Mouse (Mus musculus): ENCODE data around the gene G0s2. TPM values are rescaled to one million over a fixed set of nuclear protein-coding genes. Genes with fewer than 3 reads are reported as not detected.
"Not testable (repeated sequence)": the region's sequence is repeated elsewhere in the genome, so short reads cannot be mapped to it uniquely, and the experiment has no call there.

G0s2 gene
- polyA plus RNA-seq, 1 experiment: 36.0 TPM

- TF ChIP-seq POLR2A (IDR thresholded peaks at IDR 0.05; ENCODE audit: borderline replicate concordance, insufficient read depth, low read length) (no peak), CTCF (IDR thresholded peaks at IDR 0.05; ENCODE audit: borderline replicate concordance, insufficient read depth, low read depth, low read length) (no peak)
- Histone ChIP-seq H3K27ac (ENCODE audit: insufficient read depth, low read length) (no peak overlapping the region), H3K4me1 (ENCODE audit: control insufficient read depth, insufficient read depth, low read length) (no peaks in the 10 kb centered on the region), H3K27me3 (ENCODE audit: control insufficient read depth, insufficient read depth, low read length) (no peaks in the 10 kb centered on the region), H3K4me3 (replicated peaks; ENCODE audit: insufficient read depth, low read depth, low read length) (no peak overlapping the region)
- DNase-seq: no peak
- 90% methylated on average over 2 of the region's 2 CpGs for WGBS
These were observed 14.6 kb upstream of the G0s2 start for GRCm38 (mm10) chr1:193287578-193287977.

GRCm38 (mm10) chr1:193285766-193286325, 12.8 kb upstream of the G0s2 start:
- not testable (repeated sequence) for H3K4me1 ChIP-seq (ENCODE audit: control insufficient read depth, insufficient read depth, low read length); DNase-seq; H3K27me3 ChIP-seq (ENCODE audit: control insufficient read depth, insufficient read depth, low read length); H3K27ac ChIP-seq (ENCODE audit: insufficient read depth, low read length); H3K4me3 ChIP-seq (replicated peaks; ENCODE audit: insufficient read depth, low read depth, low read length)
- WGBS: 98% methylated on average over 3 of the region's 3 CpGs

- TF ChIP-seq POLR2A (IDR thresholded peaks at IDR 0.05; ENCODE audit: borderline replicate concordance, insufficient read depth, low read length): no peak
- no peak for TF ChIP-seq CTCF (IDR thresholded peaks at IDR 0.05; ENCODE audit: borderline replicate concordance, insufficient read depth, low read depth, low read length)
- WGBS: 84% methylated on average over 7 of the region's 7 CpGs
- H3K27ac ChIP-seq (ENCODE audit: insufficient read depth, low read length): no peak overlapping the region
These were observed 11.3 kb upstream of the G0s2 start for GRCm38 (mm10) chr1:193284228-193284779.

GRCm38 (mm10) chr1:193281344-193281743, 8.3 kb upstream of the G0s2 start:
- Histone ChIP-seq H3K4me3 (replicated peaks; ENCODE audit: insufficient read depth, low read depth, low read length) (no peak overlapping the region), H3K27me3 (ENCODE audit: control insufficient read depth, insufficient read depth, low read length) (no peaks in the 10 kb centered on the region), H3K27ac (ENCODE audit: insufficient read depth, low read length) (no peak overlapping the region), H3K4me1 (ENCODE audit: control insufficient read depth, insufficient read depth, low read length) (no peaks in the 10 kb centered on the region)
- TF ChIP-seq CTCF (IDR thresholded peaks at IDR 0.05; ENCODE audit: borderline replicate concordance, insufficient read depth, low read depth, low read length) (no peak), POLR2A (IDR thresholded peaks at IDR 0.05; ENCODE audit: borderline replicate concordance, insufficient read depth, low read length) (no peak)
- whole genome bisulfite sequencing: 96% methylated on average over 2 of the region's 2 CpGs
- DNase-seq: no peak

More at GRCm38 (mm10) chr1:193284228-193284779, 11.3 kb upstream of the G0s2 start:
- no peak for DNase-seq
- Histone ChIP-seq H3K4me3 (replicated peaks; ENCODE audit: insufficient read depth, low read depth, low read length) (no peak overlapping the region), H3K4me1 (ENCODE audit: control insufficient read depth, insufficient read depth, low read length) (no peaks in the 10 kb centered on the region), H3K27me3 (ENCODE audit: control insufficient read depth, insufficient read depth, low read length) (no peaks in the 10 kb centered on the region)

DNA sequence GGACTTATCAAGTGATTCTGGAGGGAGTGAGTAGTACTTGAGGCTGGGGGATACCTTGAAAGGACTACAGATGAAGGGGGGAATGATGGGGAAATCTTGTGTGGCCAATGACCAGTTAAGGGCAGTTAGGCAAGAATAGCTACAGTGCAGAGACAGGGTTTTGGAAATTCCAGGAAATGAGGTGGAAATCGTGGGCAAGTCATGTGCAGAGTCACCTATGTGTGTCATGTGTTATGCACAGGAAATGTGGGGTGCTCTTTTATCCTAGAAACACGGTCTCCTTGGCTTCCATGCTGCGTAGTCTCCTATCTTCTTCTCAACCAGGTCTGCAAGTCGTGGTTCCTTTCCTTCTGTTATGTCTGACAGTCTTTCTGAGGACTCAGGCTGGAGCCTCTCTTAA, 6.5 kb upstream of the G0s2 start:
- WGBS: 92% methylated on average over 4 of the region's 4 CpGs
- H3K4me1 ChIP-seq (ENCODE audit: control insufficient read depth, insufficient read depth, low read length): no peaks in the 10 kb centered on the region
- no peak for DNase-seq
- no peaks in the 10 kb centered on the region for H3K27me3 ChIP-seq (ENCODE audit: control insufficient read depth, insufficient read depth, low read length)
- H3K27ac ChIP-seq (ENCODE audit: insufficient read depth, low read length): no peak overlapping the region
- H3K4me3 ChIP-seq (replicated peaks; ENCODE audit: insufficient read depth, low read depth, low read length): no peak overlapping the region
- TF ChIP-seq CTCF (IDR thresholded peaks at IDR 0.05; ENCODE audit: borderline replicate concordance, insufficient read depth, low read depth, low read length) (no peak), POLR2A (IDR thresholded peaks at IDR 0.05; ENCODE audit: borderline replicate concordance, insufficient read depth, low read length) (no peak)

DNA sequence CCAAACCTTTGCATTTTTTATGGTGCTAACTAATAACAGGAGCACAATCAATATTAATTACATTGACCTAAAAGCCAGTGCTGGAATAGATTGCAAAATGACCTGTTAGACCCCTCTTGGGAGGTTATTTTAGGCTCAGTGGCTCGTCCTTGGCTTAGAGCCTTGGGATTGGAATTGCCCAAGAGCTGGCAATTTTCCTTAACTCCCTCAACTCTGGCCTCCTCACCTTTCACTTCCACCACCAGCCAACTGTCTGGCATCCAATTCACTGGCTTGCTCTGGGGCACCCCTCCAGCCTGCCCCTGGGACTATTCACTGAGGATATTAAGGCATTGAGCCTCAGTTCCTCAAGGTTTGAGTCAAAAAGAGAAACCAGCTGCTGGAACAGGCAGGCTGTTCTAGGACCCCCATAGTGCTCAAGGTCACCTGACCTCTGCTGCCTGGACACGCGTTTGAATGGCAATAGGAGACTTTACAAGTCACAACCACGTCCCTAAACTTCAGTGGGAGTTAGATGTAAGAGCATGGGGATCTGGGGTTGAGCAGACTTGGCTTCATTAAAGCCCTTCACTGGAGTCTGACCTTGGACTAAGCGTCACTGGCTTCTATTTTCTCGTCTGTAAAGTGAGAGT, 5.5 kb upstream of the G0s2 start:
- H3K4me3 ChIP-seq (replicated peaks; ENCODE audit: insufficient read depth, low read depth, low read length): no peak overlapping the region
- TF ChIP-seq POLR2A (IDR thresholded peaks at IDR 0.05; ENCODE audit: borderline replicate concordance, insufficient read depth, low read length) (no peak), CTCF (IDR thresholded peaks at IDR 0.05; ENCODE audit: borderline replicate concordance, insufficient read depth, low read depth, low read length) (no peak)
- H3K27ac ChIP-seq (ENCODE audit: insufficient read depth, low read length): no peak overlapping the region
- WGBS: 69% methylated on average over 6 of the region's 6 CpGs
- H3K4me1 ChIP-seq (ENCODE audit: control insufficient read depth, insufficient read depth, low read length): peaks cover under 1% of the 10 kb centered on the region; the same call in 1 of the 2 replicates
- DNase-seq: no peak
- no peaks in the 10 kb centered on the region for H3K27me3 ChIP-seq (ENCODE audit: control insufficient read depth, insufficient read depth, low read length)

DNA sequence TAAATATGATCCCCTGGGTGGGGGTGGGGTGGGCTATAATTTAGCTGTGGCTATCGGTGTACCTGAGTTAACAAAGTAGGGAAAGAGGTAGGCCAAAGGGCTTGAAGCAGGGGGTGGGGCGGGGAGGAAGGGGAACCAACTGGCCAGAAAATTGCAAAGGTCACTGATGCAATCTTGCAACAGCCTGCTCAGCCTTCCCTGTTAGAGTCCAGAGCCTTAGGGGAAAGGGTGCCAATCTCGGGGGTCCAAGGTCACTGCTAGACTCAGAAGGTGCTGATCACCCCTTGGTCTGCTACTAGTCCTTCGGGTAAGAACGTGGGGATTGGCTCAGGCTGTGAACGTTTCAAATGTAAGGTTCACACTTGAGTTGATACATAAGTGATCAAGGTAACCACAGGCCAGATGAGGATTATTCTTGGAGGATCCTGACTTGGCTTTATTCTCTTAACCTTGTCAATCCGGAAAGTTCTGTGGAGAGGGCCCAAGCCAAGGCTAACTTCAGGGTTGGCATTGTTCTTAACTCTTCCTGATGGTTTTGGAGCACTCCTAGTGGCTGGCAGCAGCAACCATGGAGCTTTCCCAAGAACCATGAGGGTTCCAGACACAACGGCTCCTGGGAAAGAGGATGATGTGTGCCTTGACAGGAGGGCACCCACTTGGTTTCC, 1.5 kb upstream of the G0s2 start:
- H3K27ac ChIP-seq (ENCODE audit: insufficient read depth, low read length): no peak overlapping the region
- no peak overlapping the region for H3K4me3 ChIP-seq (replicated peaks; ENCODE audit: insufficient read depth, low read depth, low read length)
- WGBS: 79% methylated on average over 8 of the region's 8 CpGs
- H3K27me3 ChIP-seq (ENCODE audit: control insufficient read depth, insufficient read depth, low read length): no peaks in the 10 kb centered on the region
- TF ChIP-seq CTCF (IDR thresholded peaks at IDR 0.05; ENCODE audit: borderline replicate concordance, insufficient read depth, low read depth, low read length): no peak
- no peak for TF ChIP-seq POLR2A (IDR thresholded peaks at IDR 0.05; ENCODE audit: borderline replicate concordance, insufficient read depth, low read length)
- H3K4me1 ChIP-seq (ENCODE audit: control insufficient read depth, insufficient read depth, low read length): peaks cover 7% of the 10 kb centered on the region; the same call in 1 of the 2 replicates
- no peak for DNase-seq
